Mouse (Mus musculus) ES-E14 (cell line): ENCODE data around the gene Meltf.

Experiments used
- CHD2 ChIP-seq: IDR thresholded peaks from 2 replicates; pipeline ENCODE4 v1.6.1; 2014; ENCODE audit warnings: mild to moderate bottlenecking, low read depth, low read length, inconsistent platforms
- HCFC1 ChIP-seq: IDR thresholded peaks from 2 replicates; pipeline ENCODE4 v1.6.1; 2012; ENCODE audit warnings: low read length, inconsistent platforms, borderline replicate concordance; ENCODE audit not compliant: insufficient read depth
- MAFK ChIP-seq: IDR thresholded peaks from 2 replicates; pipeline ENCODE4 v1.6.1; 2014; ENCODE audit warnings: mild to moderate bottlenecking, low read depth, low read length, inconsistent platforms; ENCODE audit not compliant: insufficient read depth
- ZC3H11A ChIP-seq: IDR thresholded peaks from 2 replicates; pipeline ENCODE4 v1.6.1; 2012; ENCODE audit warnings: low read depth, mild to moderate bottlenecking, inconsistent platforms, low read length, borderline replicate concordance

GRCm38 (mm10) chr16:31834662-31835318 lies 43.8 kb upstream of the Meltf start:
- TF ChIP-seq ZC3H11A (no peak), MAFK (no peak), HCFC1 (no peak), CHD2 (no peak)
